Mouse (Mus musculus): Measurements from ENCODE around the gene Ap4e1.
A peak's percentile ranks its signal among the peaks of the same experiment; 100 is the strongest.

The Ap4e1 gene

GRCm38 (mm10) chr2:127008469-127008998 lies at the start of gene Ap4e1:
Gene Ap4e1, plus strand, starts transcription at chr2:127008717.
- peak; percentile 94 to 98 for DNase-seq

DNA sequence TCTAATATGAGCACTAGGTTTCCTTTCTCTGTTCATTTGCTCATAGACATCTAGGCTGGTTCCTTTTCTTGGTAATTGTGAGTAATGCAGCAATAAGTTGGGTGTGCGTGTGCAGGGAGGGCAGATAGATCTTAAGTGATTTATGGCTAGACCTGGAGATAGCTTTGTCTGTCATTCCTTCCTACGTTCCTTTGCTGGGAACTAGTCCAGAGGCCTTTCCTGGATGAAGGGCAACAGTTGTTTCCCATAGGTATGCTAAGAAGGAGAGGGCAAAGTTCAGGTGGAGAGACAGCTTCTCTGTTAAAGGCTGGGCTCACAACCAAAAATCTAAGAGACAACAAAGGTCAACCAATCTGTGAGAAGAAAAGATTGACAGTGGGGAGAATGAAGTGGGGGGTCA lies 46.8 kb upstream of the Ap4e1 start:
- no peak for DNase-seq

DNA sequence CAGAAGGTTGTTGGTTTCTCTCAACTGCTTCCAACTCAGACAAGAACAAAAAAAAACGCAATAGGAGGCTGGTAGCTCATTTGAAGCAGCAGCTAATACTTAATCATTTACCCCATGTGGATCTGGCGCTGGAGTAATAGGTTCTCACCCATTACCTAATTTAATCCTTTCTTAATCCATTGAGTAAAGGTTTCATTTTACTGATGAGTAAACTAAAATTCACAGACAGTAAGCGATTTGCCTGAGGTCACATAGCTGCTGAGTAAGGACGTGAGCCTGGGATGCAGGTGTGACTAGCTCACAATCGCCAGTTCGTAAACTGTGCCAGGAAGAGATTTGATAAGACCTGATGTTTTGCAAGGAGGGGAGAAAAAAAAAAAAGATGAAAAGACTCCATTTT lies 31.1 kb upstream of the Ap4e1 start:
- no peak for DNase-seq

- DNase-seq = no peak
These were observed 25.3 kb upstream of the Ap4e1 start for GRCm38 (mm10) chr2:126983221-126983620.

GRCm38 (mm10) chr2:126989919-126990318 lies 18.6 kb upstream of the Ap4e1 start:
- peak; percentile 29 to 62 for DNase-seq

DNA sequence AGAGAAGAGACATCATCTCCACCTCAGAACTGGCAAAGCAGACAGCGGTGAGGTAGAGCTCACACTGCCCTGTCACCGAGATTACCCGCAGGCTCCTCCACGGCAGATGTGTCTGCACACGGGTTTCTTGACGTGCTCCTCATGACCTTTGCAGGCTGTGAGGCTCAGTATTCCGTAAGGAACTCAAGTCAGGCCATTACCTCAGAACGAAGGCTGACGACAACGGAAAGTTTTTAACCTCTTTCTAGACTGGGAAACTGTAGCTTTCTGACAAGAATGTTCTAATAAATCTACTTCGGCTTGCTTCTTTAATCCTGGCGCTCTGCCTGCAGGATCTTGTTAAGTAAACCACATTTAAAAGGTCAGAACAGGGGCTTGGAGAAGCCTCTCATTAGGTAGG lies 15.8 kb upstream of the Ap4e1 start:
- DNase-seq = no peak

DNA sequence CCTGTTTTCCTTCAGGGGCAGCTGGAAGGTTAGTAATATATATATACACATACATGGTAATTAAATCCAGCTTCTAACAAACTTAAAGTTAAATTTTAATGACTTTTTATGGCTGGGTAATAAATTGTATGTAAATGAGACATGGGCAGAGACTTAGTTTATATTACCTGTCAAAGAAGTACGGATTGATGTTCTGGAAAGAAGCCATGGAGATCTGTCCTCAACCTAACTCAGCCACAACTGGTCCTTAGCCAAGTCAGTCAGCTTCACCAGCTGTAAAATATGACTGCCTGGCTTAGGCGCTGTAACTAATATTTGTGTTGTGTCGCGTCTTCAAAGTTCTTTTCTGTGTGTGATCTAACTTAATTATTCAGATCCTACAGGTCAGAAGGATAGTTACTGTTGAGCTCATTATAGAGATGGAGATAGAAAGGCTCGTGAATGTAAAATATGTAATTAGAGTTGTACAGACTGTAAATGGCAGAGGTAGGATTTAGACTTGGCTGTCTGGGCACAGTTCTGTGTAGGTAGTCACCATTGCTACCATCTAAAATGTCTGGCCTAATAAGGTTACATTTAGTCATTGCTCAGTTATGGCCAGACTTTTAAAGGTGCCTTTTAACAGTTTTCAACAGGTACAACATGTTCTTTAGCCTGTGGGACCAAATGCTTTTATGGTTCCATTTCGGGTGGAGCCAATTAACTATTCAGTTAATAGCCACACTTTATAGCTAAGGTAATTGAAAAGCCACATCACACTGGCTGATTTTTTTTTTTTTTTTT lies 13.9 kb upstream of the Ap4e1 start:
- no peak for DNase-seq

- DNase-seq = no peak
These were observed 11.8 kb upstream of the Ap4e1 start for GRCm38 (mm10) chr2:126996737-126997136.

DNA sequence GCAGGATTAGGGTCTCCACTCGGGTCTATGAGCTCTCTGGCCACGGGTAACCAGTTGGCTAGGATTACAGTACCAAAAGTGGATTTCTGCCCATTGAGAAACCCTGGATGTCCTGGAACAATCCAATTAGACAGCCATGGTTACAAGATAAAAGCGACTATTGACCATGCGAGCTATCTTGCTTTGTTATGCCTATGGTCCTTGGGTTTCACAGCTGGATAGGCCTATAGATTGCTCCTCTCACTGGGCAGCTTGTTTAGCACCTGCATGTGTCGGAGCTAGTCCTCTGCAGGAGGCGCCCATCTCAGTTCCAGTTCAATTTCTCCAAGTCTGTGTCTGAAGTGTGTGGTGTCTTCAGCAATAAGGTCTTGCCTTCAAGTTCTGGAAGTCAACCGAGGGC lies 10.3 kb upstream of the Ap4e1 start:
- DNase-seq = no peak

- DNase-seq = no peak
These were observed 7.9 kb upstream of the Ap4e1 start for GRCm38 (mm10) chr2:127000406-127001324.

- DNase-seq = no peak
These were observed 4.5 kb upstream of the Ap4e1 start for GRCm38 (mm10) chr2:127004046-127004445.

GRCm38 (mm10) chr2:127006634-127007370 lies 1.7 kb upstream of the Ap4e1 start:
- DNase-seq = peak; percentile 35 to 50

DNA sequence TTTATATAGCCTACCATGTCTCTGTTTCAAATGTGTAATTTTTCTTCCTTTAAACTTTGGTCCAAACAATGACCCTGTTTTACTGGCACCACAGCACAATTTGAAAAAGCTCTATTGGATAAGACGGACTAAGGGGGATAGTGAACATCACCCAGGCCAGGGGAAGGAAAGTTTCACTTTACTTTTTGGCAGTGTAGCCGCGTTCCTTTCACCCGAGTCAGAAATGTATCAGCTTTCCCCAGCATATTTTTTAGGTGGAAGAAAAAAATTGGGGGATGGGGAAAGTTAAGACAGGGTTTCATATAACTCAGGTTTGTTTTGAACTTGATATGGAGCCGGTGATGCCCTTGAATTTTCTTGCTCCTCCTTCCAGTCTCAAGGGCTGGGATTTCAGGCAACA lies 1.0 kb upstream of the Ap4e1 start:
- DNase-seq = no peak

- no peak for DNase-seq
These were observed 26.6 kb downstream of the Ap4e1 start for GRCm38 (mm10) chr2:127035006-127035605.

GRCm38 (mm10) chr2:127037299-127037698 lies 28.8 kb downstream of the Ap4e1 start:
- no peak for DNase-seq

GRCm38 (mm10) chr2:127061471-127061870 lies 53.0 kb downstream of the Ap4e1 start:
- no peak for DNase-seq

DNA sequence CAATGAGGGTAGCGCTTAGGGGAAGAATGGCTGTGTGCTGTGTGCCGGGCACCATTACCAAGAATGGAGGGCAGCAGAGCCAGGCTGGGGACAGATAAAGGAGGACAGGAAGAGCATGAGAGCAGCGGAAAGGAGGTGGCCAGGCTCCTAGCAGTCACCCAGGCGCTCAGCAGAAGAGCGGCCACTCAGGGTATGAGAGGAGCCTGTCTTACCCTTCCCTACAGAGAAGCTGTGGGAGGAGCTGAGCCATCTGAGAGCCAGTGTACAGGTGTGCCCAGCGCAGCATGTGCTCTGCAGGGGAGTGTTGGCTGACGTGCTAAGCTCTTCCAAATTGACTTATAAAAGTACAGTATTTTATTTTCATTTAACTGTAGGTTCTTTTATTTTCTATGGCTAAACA lies 60.3 kb downstream of the Ap4e1 start:
- DNase-seq = no peak

- no peak for DNase-seq
These were observed 61.4 kb downstream of the Ap4e1 start for GRCm38 (mm10) chr2:127069781-127070434.

DNA sequence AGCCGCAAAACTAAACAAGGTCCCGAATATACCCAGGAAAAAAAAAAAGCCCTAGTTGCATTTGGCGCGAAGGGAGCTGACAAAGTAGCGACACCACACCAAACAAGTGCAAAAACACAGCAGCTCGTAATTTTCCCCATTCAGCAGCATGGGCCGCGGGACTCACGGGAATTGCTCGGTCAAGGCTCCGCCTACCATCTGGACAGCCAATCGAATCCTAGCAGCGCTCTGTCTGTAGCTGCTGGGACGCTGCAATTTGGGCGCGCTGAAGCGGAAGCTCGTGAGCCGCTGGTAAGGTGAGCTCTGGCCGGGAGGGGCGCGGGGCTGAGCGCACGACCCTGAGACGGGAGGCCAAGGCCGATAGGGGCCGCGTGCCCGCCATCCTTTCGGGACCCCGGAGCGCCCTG lies 61.9 kb downstream of the Ap4e1 start, which contains the start of gene Blvra:
TSS of gene Blvra (plus strand) at position 231 of the 407 bp plus-strand sequence.
- DNase-seq = peak; percentile 88 to 91

GRCm38 (mm10) chr2:127070879-127071278 lies 62.4 kb downstream of the Ap4e1 start:
- peak in 1 of 2 experiments; percentile 4 for DNase-seq

GRCm38 (mm10) chr2:127074116-127074515 lies 65.6 kb downstream of the Ap4e1 start:
- DNase-seq = no peak

GRCm38 (mm10) chr2:127077611-127078010 lies 69.1 kb downstream of the Ap4e1 start:
- DNase-seq = no peak

Measured in thymus, postnatal 36 days (tissue).